Mouse (Mus musculus): Measurements from ENCODE around the gene Gm2564. TPM values are rescaled to one million over a fixed set of nuclear protein-coding genes. Genes with fewer than 3 reads are reported as not detected.

The Gm2564 gene
- polyA plus RNA-seq (2017; shearing (Covaris generic)) = under 1 TPM in 1 of 2 experiments, not detected in 1; 0.95 TPM

DNA sequence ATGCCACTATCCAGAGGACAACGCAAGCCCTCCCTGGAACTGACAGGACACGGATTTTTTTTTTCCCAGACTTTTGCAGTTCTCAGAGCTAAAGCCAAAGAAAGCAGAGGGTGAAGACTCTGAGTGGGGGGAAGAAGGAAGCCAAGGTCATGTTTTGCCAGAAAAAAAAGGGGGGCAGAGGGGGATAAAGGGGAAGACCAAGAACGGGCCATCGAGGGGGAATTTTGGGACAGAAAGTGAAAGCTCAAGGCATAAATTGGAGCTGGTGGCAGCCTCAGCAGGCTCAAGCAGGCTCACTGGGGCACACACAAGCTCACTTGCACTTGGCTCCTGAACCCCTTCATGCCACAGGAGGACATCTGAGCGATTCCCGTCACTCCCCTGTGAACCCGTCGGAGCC is at the start of gene Gm2564:
Gene Gm2564, plus strand, starts transcription at position 301 of the 400 bp plus-strand sequence.

DNA sequence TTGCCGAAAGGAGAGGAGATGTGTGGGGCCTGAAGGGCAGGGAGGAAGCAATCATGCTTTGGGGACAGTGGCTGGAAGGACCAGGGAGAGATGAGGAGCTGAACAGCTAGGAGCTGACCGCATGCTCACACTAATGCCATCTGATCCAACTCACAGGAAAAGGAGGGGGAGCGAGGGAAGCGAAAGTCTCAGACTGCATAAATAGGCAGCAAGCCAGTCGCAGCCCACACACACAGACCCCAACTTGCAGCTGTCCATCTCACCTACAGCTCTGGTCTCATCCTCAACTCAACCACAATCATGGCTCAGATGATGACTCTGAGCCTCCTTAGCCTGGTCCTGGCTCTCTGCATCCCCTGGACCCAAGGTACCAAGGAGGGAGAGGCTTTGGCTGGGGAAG is 17.6 kb upstream of the Gm2564 start, which contains the start of gene Gm10591:
Gene Gm10591, plus strand, starts transcription at position 301 of the 400 bp plus-strand sequence.

DNA sequence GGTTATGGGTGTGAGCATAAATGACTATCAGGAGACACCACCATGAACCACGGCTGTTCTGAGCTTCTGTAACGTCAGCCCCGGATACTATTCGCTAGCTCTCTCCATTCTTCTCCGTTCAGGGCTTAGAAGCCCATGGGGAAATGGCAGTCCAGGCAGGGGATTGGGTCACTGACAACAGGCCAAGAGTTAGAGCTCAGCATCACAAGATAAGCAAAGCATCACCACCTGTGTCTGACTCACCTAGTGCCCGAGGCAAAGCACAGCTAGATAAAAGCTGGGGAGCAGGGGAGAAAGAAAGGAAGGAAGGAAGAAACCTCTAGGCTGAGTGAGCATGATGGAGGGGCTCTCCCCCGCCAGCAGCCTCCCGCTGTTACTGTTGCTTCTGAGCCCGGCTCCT is 25.4 kb downstream of the Gm2564 start, which contains the start of gene Ccl27b:
Gene Ccl27b, plus strand, starts transcription at position 301 of the 400 bp plus-strand sequence.

DNA sequence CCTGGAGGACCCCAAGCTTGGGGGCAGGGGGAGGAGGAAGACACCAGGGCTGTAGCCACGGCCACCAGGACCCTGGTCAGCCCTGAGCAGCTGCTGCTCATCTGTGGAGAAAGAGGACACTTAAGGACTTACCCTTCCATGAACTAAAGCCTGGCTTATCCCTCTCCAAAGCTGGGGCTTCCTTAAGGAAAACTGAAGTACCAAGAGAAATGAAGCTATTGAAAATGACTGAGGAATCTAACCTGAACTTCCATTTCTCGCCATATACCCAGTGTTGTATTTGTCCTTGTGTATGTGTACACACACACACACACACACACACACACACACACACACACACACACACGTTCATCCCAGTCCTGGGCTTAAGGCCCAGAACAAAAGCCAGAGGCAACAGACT is 32.3 kb downstream of the Gm2564 start, which contains the start of gene Il11ra2:
Gene Il11ra2, minus strand, starts transcription at position 101 of the 400 bp plus-strand sequence.

Other genes starting within 250 kb of the Gm2564 start
- not detected for gene Gm21586, start 190.3 kb upstream of the Gm2564 start, polyA plus RNA-seq (2017; shearing (Covaris generic))
- gene Gm2163, start 163.0 kb upstream of the Gm2564 start, polyA plus RNA-seq (2017; shearing (Covaris generic)) = not detected
- not detected for gene Fam205a2, start 101.5 kb upstream of the Gm2564 start, polyA plus RNA-seq (2017; shearing (Covaris generic))
- gene Gm10591, start 17.5 kb upstream of the Gm2564 start, polyA plus RNA-seq (2017; shearing (Covaris generic)) = not detected
- not detected for gene Ccl27b, start 25.5 kb downstream of the Gm2564 start, polyA plus RNA-seq (2017; shearing (Covaris generic))
- gene Il11ra2, start 32.2 kb downstream of the Gm2564 start, polyA plus RNA-seq (2017; shearing (Covaris generic)) = not detected
- under 1 TPM in 1 of 2 experiments, not detected in 1; 0.54 TPM for gene 4930578G10Rik, start 105.8 kb downstream of the Gm2564 start, polyA plus RNA-seq (2017; shearing (Covaris generic))
- not detected for gene Ccl19, start 126.9 kb downstream of the Gm2564 start, polyA plus RNA-seq (2017; shearing (Covaris generic))
- 1 to 10 TPM in 1 of 2 experiments, under 1 TPM in 1; 0.48 to 9.3 TPM for gene Ccl21a, start 144.3 kb downstream of the Gm2564 start, polyA plus RNA-seq (2017; shearing (Covaris generic))
- not detected for gene Fam205a1, start 224.2 kb downstream of the Gm2564 start, polyA plus RNA-seq (2017; shearing (Covaris generic))
- gene Gm12394, start 227.1 kb downstream of the Gm2564 start, polyA plus RNA-seq (2017; shearing (Covaris generic)) = under 1 TPM in 1 of 2 experiments, not detected in 1; 0.10 TPM
- not detected for gene Fam205c, start 244.5 kb downstream of the Gm2564 start, polyA plus RNA-seq (2017; shearing (Covaris generic))